Mouse (Mus musculus): ENCODE measurements at regions not wholly inside any gene's neighbourhood (a gene's known extent, or its start where the extent isn't known, plus 50 kb on each side); places are given as distances from the start of the nearest gene placed in this dataset.

DNA sequence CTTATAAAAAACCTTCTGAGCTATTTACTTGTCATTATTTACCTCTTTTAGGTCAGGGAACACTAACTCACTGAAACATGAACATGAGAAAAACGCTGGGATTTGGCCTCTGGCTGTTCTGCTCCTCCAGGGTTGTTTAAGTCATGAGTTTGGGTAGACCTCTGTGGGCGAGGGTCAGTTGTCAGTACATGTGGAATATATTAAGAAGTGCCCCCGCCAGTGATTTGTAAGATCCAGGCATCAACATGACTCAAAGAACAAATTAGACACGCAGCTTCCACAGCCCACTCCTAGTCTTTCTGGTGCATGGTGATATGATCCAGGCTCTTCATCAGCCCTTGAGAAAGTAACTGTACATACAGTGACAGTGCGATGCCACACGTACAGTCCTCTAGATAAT lies 180.3 kb downstream of the Pten start:
- intact Hi-C loops (cut with DNase I): no loop called here
- no peak for DNase-seq

GRCm38 (mm10) chr19:32939692-32940091 lies 182.4 kb downstream of the Pten start:
- intact Hi-C loops (cut with DNase I): no loop called here
- no peak for DNase-seq

DNA sequence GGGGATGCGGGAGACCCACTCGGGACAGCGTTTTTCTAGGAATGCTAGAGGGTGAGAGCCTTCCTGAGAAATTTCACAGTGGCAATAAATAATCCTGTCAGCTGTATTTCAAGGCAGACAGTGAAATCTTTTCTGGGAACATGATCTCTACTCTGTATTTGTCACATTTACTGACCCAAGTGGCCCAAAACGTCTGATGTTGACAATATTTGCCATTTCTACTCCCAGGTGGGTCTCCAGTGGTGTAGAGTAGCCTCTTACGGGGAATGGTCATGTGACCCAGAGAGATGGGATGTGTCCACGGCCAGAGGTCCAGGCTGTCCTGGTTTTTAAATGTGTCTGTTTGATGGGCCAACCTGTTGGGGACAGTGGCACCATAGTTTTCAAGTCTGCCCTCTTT lies 183.5 kb downstream of the Pten start:
- intact Hi-C loops (cut with DNase I): no loop called here
- DNase-seq: no peak

GRCm38 (mm10) chr19:32943594-32944230 lies 186.4 kb downstream of the Pten start:
- no peak for DNase-seq
- intact Hi-C loops (cut with DNase I): no loop called here

DNA sequence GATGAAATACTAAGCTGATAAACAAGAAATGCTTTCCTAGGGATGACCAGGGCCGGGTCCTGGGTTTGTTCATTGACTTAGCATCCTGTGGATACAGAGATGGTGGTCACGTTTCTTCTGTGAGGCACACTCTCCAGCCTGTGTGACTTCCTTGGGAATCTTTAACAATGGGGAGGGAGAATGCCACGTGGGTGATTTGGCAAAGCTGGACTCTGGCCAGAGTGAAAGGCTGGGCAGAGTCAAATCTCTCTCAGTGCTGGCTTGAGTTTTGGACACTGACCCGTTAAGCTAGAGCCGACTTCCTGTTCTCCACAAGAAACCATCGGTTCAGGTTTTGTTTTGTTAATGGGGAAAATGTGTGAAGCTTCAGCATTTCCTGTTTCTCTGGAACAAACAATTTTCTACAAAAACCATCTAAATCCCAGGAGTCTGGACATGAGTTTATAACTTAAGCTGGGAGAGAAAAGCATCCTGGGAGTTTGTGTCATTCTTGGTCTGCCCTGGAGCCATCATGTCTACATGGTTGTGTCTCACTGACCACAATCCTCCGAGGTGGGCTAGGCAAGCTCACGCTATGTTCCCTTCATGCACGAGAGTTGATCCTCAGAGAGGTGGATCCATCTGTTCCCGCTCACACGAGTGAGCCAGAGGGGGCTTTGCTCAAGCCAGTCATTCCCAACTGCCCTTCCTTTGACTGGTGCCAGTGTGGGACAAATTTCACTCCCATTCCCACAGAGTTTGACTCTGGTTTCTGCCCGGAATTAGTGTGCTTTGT lies 190.0 kb downstream of the Pten start:
- DNase-seq: no peak
- intact Hi-C loops (cut with DNase I): no loop called here

GRCm38 (mm10) chr19:32950252-32950651 lies 193.0 kb downstream of the Pten start:
- DNase-seq: no peak
- intact Hi-C loops (cut with DNase I): loop anchor here (10.0 kb wide), 2 partner anchors 195 to 235 kb away; partner anchors contain the start of gene Pten

DNA sequence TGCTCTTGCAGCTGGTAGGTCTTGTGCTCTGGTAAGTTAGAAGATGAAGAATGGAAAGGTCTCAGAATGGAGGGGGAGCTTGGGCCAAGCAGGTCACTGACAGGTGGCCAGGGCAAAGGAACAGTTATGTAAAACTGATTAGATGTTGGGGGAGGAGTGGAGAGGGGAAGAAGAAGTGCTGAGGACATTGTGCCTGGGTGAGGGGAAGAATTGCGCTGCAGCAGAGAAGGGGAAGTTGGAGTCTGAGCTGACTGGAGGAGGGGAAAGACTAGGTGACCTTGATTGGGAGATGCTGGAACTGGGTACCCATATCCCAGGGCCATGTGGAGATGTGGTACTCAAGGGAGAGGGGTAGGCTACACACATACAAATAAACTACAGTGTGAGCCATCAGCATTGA lies 193.5 kb downstream of the Pten start:
- intact Hi-C loops (cut with DNase I): loop anchor here (10.0 kb wide), 2 partner anchors 196 to 236 kb away; partner anchors contain the start of gene Pten

GRCm38 (mm10) chr19:32952425-32952824 lies 195.1 kb downstream of the Pten start:
- intact Hi-C loops (cut with DNase I): loop anchor here (10.0 kb wide), 2 partner anchors 198 to 238 kb away; partner anchors contain the start of gene Pten
- no peak for DNase-seq

More for the DNA sequence above, 193.5 kb downstream of the Pten start:
- DNase-seq: no peak

DNA sequence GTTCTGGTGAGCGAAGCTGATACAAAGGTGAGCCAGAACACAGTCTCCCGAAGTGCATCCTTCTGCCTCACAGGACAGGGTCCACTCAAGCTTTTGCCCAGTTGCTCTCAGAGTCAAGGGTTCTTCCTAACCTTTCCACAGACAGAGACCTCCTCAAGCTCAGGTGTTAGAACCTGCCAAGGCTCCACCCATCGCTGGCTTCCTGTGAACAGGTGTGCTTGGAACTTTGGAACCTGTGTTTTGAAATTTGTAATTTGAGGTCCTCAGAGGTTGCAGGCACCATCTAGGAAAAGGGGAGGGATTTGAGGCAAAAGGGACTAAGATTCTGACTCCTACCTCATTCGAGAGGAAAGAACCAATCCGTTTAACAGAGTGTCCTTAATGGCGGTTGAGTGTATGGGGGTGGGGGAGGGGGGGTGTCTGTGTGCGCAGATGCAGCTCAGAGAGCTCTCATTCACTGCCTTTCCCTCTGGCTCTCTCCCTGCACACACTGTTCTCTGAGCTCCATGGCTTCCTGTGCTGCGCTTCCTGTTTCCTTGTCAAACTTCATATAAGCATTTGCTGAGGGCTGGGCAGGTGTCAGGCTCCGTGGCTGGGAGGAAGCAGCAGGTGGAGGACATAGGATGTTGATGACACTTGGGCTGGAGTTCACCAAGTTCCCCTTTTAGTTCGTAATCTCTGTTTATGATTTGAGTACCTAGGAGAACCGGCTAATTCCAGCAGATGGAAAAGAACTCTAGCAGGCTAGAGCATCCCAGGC lies 195.8 kb downstream of the Pten start:
- intact Hi-C loops (cut with DNase I): loop anchor here (10.0 kb wide), 2 partner anchors 198 to 238 kb away; partner anchors contain the start of gene Pten
- DNase-seq: peak in 1 of 2 experiments; percentile 12

DNA sequence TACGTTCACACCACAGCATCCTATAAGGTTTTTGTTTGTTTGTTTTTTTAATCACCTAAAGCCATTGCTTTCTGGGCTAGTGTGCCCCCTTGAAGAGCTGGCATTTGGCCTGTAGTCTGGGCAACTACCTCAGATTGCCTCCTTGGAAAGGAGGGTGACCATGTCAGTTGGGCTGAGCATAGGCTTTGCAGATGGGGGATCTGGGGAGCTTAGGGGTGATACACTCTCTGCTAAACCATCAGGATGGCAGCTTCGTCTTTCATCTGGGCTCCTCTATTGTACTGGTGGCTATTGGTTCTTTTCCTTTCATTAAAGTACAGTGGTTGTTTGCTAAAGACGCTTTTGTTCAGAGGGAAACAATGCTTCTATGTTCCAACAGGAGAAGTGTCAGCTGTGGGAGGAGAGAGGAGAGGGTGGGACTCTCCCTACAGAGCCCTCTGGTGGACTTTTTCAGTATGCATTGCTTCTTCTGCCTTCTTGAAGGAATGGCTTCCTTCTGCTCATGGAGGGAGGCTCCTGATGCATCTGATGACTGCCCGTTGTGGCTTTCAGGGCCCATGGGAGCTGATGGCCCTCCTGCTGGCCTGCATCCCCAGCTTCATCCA lies 196.8 kb downstream of the Pten start:
- no peak for DNase-seq
- intact Hi-C loops (cut with DNase I): loop anchor here (10.0 kb wide), 2 partner anchors 199 to 239 kb away; partner anchors contain the start of gene Pten

GRCm38 (mm10) chr19:32954942-32955341 lies 197.6 kb downstream of the Pten start:
- DNase-seq: no peak
- intact Hi-C loops (cut with DNase I): loop anchor here (10.0 kb wide), 2 partner anchors 200 to 240 kb away; partner anchors contain the start of gene Pten

DNA sequence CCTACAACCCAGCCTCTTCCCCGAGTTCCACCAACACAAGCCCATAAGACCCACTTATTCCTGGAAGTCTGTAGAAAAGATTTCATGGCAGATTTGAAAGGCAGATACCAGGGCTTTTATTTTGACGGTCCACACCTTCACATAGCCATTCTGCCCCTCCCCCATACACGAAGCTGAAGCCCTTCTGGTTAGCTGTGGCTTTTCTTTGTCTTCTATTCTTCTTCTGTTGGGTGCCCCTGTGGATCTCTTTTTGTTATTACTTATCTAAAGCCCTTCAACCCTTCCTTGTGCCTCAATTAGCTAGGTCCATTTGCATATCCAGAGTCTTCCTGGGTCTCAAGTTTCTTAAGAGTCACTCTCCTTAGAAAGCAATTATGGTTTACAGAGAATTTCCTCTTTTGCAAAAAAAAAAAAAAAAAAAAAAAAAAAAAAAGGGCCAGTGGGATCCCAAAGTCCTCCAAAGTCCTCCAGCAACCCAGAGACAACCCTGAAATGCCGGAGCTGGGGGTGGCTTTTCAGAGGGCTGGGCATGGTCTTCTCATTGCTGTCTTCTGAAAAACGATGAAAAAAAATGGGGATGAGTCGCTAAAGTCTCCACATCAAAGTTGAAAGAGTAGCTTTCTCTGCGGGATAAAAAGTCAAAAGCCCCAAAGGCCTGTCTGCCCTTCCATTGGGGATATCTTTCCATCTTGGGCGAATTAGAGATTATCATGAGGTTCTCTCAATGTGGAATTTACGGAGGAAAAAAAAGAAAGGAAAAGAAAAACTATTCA lies 199.0 kb downstream of the Pten start:
- DNase-seq: no peak
- intact Hi-C loops (cut with DNase I): loop anchor here (10.0 kb wide), 2 partner anchors 202 to 242 kb away; partner anchors contain the start of gene Pten

GRCm38 (mm10) chr19:32956916-32957558 lies 199.7 kb downstream of the Pten start:
- intact Hi-C loops (cut with DNase I): loop anchor here (10.0 kb wide), 2 partner anchors 202 to 242 kb away; partner anchors contain the start of gene Pten

DNA sequence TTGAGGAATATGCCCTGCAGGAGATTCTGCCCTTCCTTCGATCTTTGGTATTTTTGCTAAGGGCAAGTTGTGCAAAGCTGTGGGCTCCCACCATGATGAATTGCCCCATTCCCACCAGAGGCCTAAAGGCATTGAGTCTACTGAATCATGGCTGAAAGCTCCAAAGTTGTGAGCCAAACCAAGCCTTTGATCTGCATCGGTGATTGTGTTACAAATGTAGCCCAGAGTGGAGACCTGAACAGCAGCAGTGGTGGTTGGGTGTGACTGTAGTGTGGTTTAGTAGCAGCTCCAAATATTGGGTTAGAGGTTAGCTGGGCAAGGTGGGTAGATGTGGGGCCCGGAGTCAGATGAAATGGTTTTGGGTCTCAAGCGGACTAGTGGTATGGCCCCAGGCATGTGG lies 201.0 kb downstream of the Pten start:
- intact Hi-C loops (cut with DNase I): loop anchor here (10.0 kb wide), 2 partner anchors 203 to 243 kb away; partner anchors contain the start of gene Pten
- DNase-seq: no peak

More at GRCm38 (mm10) chr19:32956916-32957558, 199.7 kb downstream of the Pten start:
- DNase-seq: no peak

- no peak for DNase-seq
- intact Hi-C loops (cut with DNase I): loop anchor here (10.0 kb wide), 2 partner anchors 204 to 244 kb away; partner anchors contain the start of gene Pten
These were observed 201.5 kb downstream of the Pten start for GRCm38 (mm10) chr19:32958791-32959190.

- intact Hi-C loops (cut with DNase I): loop anchor here (10.0 kb wide), 2 partner anchors 205 to 245 kb away; partner anchors contain the start of gene Pten
- DNase-seq: no peak
These were observed 202.5 kb downstream of the Pten start for GRCm38 (mm10) chr19:32959844-32960195.

- intact Hi-C loops (cut with DNase I): no loop called here
- no peak for DNase-seq
These were observed 203.1 kb downstream of the Pten start for GRCm38 (mm10) chr19:32960196-32960947.

DNA sequence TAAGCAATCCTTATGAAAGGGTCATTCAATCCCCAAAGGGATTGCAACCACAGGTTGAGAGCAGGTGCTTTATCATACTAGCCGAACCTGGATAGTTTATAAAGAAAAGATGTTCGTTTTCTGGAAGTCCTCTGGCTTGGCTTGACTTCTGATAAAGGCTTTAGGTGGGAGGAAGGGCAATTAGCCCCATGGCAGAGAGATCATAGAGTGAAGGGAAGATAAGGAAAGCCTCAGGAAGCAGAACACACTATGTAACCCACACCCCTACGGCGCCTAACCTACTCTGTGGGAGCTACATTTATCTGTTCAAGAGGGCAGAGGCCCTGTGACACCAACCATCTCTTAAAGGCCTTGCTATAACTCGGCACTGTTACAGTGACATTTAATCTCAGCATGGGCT lies 204.2 kb downstream of the Pten start:
- no peak for DNase-seq
- intact Hi-C loops (cut with DNase I): no loop called here

Measured in gastrocnemius, postnatal 36 days (tissue).